Mouse (Mus musculus) C2C12 (cell line): ENCODE data around the gene Vmn1r221.
"Not testable (repeated sequence)": the region's sequence is repeated elsewhere in the genome, so short reads cannot be mapped to it uniquely, and the experiment has no call there.

Experiments
- CTCF ChIP-seq: IDR thresholded peaks from one replicate; pipeline ENCODE4 v1.5.1; 2011; ENCODE audit not compliant: control insufficient read depth, insufficient read depth, insufficient read length
- MYOG ChIP-seq: IDR thresholded peaks from one replicate; pipeline ENCODE4 v1.6.1; 2011; ENCODE audit not compliant: control insufficient read depth, insufficient read length; ENCODE audit errors: extremely low read depth
- USF1 ChIP-seq: IDR thresholded peaks from one replicate; pipeline ENCODE4 v1.6.1; 2011; ENCODE audit warnings: low read depth, mild to moderate bottlenecking, control low read depth, moderate library complexity

GRCm38 (mm10) chr13:23235847-23236246 lies 21.9 kb downstream of the Vmn1r221 start, which contains the start of gene Vmn1r222:
- not testable (repeated sequence) for TF ChIP-seq CTCF, USF1, MYOG
